Mouse (Mus musculus): Measurements from ENCODE around the gene Chrm4. TPM values are rescaled to one million over a fixed set of nuclear protein-coding genes. Genes with fewer than 3 reads are reported as not detected.
A peak's percentile ranks its signal among the peaks of the same experiment; 100 is the strongest.

Chrm4 gene
- polyA plus RNA-seq (2015; fragmentation: Nextera tagmentation; extraction: Ambion mirVana): 0.23 and 0.33 TPM in 2 replicates

DNA sequence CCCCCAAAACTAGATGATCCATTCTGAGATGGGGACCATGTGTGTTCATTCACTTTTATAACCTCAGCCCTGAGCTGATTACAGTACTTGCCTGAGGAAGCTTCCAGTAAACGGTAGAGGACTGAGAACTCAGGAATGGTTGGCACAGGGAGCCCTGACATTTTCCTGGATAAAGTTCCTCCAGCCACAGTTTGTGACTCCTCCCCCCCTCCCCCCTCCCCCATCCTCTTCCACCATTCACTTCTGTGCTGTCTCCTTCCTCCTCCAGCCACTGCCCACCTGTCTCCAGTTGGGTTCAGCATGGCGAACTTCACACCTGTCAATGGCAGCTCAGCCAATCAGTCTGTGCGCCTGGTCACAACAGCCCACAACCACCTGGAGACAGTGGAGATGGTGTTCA lies at the start of gene Chrm4:
Gene Chrm4, plus strand, starts transcription at position 301 of the 400 bp plus-strand sequence.
- peaks cover 29% of the 10 kb centered on the region for H3K27me3 ChIP-seq (replicated peaks; ENCODE audit: control insufficient read depth, insufficient read depth, low read length)
- H3K4me2 ChIP-seq (ENCODE audit: low read depth, low read length): peak within 1 kb of the TSS; percentile 10
- H3K4me1 ChIP-seq (ENCODE audit: control insufficient read depth, insufficient read depth, low read length): peaks cover 38% of the 10 kb centered on the region
- no peak within 1 kb of the TSS; the same call in 1 of the 2 replicates for H3K4me3 ChIP-seq (ENCODE audit: low read length)
- WGBS: 85% methylated on average over 3 of the region's 3 CpGs
- no peak within 1 kb of the TSS for H3K27ac ChIP-seq (ENCODE audit: low read length)
- H3K36me3 ChIP-seq (ENCODE audit: control insufficient read depth, insufficient read depth, low read length): no peaks in the 10 kb centered on the region
- ATAC-seq: no peak
- no peak within 1 kb of the TSS for H3K9ac ChIP-seq (ENCODE audit: low read depth, low read length)
- H3K9me3 ChIP-seq (ENCODE audit: control insufficient read depth, low read length): no peaks in the 10 kb centered on the region

DNA sequence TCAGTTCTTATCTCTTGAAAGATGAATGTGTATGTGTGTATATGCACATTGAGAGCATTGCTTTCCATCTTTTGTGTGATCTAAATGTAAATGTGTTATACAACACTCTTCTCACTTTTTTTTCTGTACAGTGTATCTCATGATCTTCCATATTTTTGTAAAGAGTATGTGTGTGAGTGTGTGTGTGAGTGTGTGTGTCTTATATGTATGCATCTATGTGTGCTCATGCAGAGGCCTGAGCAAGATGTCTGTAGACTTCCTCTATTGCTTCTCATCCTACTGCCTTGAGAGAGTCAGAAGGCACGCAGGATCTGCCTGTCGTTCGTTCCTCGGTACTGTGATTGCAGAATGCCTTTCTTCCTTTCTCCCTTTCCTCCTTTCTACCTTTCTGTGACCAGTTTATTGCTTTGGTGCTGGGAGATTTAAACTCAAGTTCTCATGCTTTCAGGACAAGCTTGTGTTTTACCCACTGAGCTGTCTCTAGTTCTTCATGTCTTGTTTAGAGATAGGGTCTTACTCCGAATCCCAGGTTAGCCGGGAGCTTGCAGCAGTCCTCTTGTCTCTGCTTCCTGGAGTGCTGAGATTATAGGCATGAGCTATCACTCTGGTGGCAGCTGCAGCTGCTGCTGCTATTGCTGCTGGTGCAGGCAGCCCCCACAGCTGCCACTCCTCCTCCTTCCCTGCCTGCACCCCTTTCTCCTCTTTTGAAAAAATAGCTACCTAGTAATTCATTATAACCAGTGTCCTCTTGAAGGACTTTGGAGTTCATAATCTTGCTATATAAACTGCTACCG lies 48.5 kb upstream of the Chrm4 start:
- H3K4me2 ChIP-seq (ENCODE audit: low read depth, low read length): no peak overlapping the region
- WGBS: 58% methylated on average over 7 of the region's 7 CpGs
- no peak overlapping the region for H3K4me3 ChIP-seq (ENCODE audit: low read length)
- no peaks in the 10 kb centered on the region for H3K27me3 ChIP-seq (replicated peaks; ENCODE audit: control insufficient read depth, insufficient read depth, low read length)
- H3K4me1 ChIP-seq (ENCODE audit: control insufficient read depth, insufficient read depth, low read length): 0 out of 2 replicates have a peak, but pooled peaks cover 5% of the 10 kb centered on the region
- no peak for ATAC-seq
- H3K27ac ChIP-seq (ENCODE audit: low read length): no peak overlapping the region
- H3K9ac ChIP-seq (ENCODE audit: low read depth, low read length): no peak overlapping the region
- H3K36me3 ChIP-seq (ENCODE audit: control insufficient read depth, insufficient read depth, low read length): no peaks in the 10 kb centered on the region
- no peaks in the 10 kb centered on the region for H3K9me3 ChIP-seq (ENCODE audit: control insufficient read depth, low read length)

DNA sequence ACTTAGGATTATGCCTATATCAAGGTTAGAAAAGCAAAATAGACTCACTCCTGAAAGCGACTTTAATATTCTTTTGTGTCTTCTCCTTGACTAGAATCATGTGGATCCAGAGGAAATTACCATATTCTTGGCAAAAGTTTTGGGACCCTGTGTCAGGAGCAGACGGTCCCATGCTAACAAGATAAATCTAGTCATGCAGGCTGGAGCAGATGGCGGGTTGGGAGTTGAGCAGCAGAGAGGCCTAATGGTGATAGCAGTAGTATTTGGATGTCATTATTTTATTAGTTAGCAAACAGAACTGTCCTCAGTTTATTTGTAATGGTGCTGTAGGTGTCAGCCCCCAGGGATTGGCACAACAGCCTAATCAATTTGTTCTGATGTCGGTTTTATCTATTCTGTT lies 43.1 kb upstream of the Chrm4 start:
- Histone ChIP-seq H3K27me3 (replicated peaks; ENCODE audit: control insufficient read depth, insufficient read depth, low read length) (no peaks in the 10 kb centered on the region), H3K27ac (ENCODE audit: low read length) (no peak overlapping the region), H3K9ac (ENCODE audit: low read depth, low read length) (no peak overlapping the region), H3K9me3 (ENCODE audit: control insufficient read depth, low read length) (no peaks in the 10 kb centered on the region), H3K4me2 (ENCODE audit: low read depth, low read length) (no peak overlapping the region), H3K4me1 (ENCODE audit: control insufficient read depth, insufficient read depth, low read length) (no peaks in the 10 kb centered on the region), H3K4me3 (ENCODE audit: low read length) (no peak overlapping the region), H3K36me3 (ENCODE audit: control insufficient read depth, insufficient read depth, low read length) (no peaks in the 10 kb centered on the region)
- WGBS: 68% methylated on average over 4 of the region's 4 CpGs
- no peak for ATAC-seq

DNA sequence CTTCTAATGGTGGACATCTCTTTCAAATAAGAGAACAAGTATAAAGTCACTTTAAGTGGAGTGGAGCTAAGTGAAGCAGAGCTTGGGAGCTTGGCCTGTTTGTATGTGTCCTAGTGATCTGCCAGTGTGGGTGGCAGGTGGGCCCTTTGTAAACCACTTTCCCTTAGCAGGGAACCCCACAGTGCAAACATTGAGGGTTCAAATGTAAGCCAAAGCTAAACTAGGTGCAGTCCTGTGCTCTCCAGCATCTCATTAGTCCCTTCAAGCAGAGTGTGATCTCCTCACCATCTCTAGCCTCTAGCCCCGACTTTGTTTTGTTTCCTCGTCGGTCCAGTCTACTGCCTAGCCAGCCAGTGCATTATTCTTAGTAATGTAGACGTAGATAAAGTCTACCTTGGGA lies 42.4 kb upstream of the Chrm4 start:
- H3K9me3 ChIP-seq (ENCODE audit: control insufficient read depth, low read length): no peaks in the 10 kb centered on the region
- no peak overlapping the region for H3K4me3 ChIP-seq (ENCODE audit: low read length)
- no peaks in the 10 kb centered on the region for H3K36me3 ChIP-seq (ENCODE audit: control insufficient read depth, insufficient read depth, low read length)
- no peaks in the 10 kb centered on the region for H3K4me1 ChIP-seq (ENCODE audit: control insufficient read depth, insufficient read depth, low read length)
- H3K9ac ChIP-seq (ENCODE audit: low read depth, low read length): no peak overlapping the region
- H3K27ac ChIP-seq (ENCODE audit: low read length): no peak overlapping the region
- no peak overlapping the region for H3K4me2 ChIP-seq (ENCODE audit: low read depth, low read length)
- no peaks in the 10 kb centered on the region for H3K27me3 ChIP-seq (replicated peaks; ENCODE audit: control insufficient read depth, insufficient read depth, low read length)
- no peak for ATAC-seq
- WGBS: 76% methylated on average over 4 of the region's 4 CpGs

DNA sequence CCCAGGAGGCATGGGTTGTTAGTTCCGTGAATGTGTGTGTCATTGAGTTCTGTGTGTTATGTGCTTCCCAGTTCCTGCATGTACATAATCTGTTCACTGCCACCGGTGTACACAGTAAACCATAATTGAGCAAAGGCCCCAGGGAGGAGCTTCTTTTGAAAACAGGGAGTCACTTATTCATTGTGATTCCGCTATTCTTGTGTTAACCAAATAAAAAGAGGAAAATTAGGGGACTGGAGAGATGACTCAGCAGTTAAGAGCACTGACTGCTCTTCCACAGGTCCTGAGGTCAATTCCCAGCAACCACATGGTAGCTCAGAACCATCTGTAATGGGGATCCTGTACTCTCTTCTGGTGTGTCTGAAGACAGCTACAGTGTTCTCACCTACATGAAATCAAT lies 32.3 kb upstream of the Chrm4 start:
- ATAC-seq: no peak

DNA sequence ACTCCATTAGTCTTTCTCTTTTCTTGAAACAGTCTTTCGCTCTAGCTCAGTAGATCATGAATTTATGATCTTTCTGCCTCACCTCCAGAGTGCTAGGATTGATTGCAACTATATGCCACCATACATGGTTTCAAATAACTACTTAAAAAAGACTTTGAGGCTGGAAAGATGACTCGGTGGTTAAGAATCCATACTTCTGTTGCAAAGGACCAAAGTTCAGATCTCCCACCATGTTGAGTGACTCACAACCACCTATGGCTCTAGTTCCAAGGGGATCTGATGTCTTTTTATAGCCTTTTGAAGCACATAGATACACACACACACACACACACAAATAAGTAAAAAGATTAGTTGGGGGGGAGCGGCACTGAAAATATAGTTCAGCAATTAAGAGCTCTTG lies 31.6 kb upstream of the Chrm4 start:
- H3K36me3 ChIP-seq (ENCODE audit: control insufficient read depth, insufficient read depth, low read length): 0 out of 2 replicates have a peak, but pooled peaks cover 2% of the 10 kb centered on the region
- H3K9ac ChIP-seq (ENCODE audit: low read depth, low read length): no peak overlapping the region
- no peaks in the 10 kb centered on the region for H3K27me3 ChIP-seq (replicated peaks; ENCODE audit: control insufficient read depth, insufficient read depth, low read length)
- no peaks in the 10 kb centered on the region; the same call in 1 of the 2 replicates for H3K4me1 ChIP-seq (ENCODE audit: control insufficient read depth, insufficient read depth, low read length)
- no peak for ATAC-seq
- H3K27ac ChIP-seq (ENCODE audit: low read length): no peak overlapping the region
- H3K4me2 ChIP-seq (ENCODE audit: low read depth, low read length): no peak overlapping the region
- no peaks in the 10 kb centered on the region for H3K9me3 ChIP-seq (ENCODE audit: control insufficient read depth, low read length)
- no peak overlapping the region for H3K4me3 ChIP-seq (ENCODE audit: low read length)
- 80% methylated on average over 3 of the region's 3 CpGs for WGBS

More for the DNA sequence above, 32.3 kb upstream of the Chrm4 start:
- no peaks in the 10 kb centered on the region for H3K27me3 ChIP-seq (replicated peaks; ENCODE audit: control insufficient read depth, insufficient read depth, low read length)
- no peak overlapping the region for H3K27ac ChIP-seq (ENCODE audit: low read length)
- no peak overlapping the region for H3K4me3 ChIP-seq (ENCODE audit: low read length)
- WGBS: 89% methylated on average over 3 of the region's 3 CpGs
- no peak overlapping the region for H3K4me2 ChIP-seq (ENCODE audit: low read depth, low read length)
- 0 out of 2 replicates have a peak, but pooled peaks cover 2% of the 10 kb centered on the region for H3K36me3 ChIP-seq (ENCODE audit: control insufficient read depth, insufficient read depth, low read length)
- no peaks in the 10 kb centered on the region; the same call in 1 of the 2 replicates for H3K4me1 ChIP-seq (ENCODE audit: control insufficient read depth, insufficient read depth, low read length)
- H3K9ac ChIP-seq (ENCODE audit: low read depth, low read length): no peak overlapping the region
- no peaks in the 10 kb centered on the region for H3K9me3 ChIP-seq (ENCODE audit: control insufficient read depth, low read length)

DNA sequence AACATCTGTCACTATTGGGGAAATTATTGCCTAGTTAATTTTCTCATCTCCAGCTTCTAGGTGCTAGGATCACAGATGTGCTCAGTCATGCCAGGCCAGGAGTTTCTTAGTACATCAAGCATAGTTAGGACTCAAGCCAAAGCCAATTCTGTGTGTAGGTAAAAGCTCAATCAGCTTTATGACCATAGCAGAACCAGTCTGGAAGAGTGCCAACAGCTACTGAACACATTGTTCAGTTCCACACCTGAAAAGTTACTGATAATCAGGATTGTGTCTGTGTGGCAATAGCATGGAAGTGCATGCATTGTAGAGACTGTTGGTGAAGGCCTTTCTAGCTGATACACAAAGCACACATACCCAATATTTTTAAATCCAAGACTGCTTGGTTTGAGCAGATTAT lies 29.1 kb upstream of the Chrm4 start:
- ATAC-seq: peak; percentile 78
- no peaks in the 10 kb centered on the region for H3K27me3 ChIP-seq (replicated peaks; ENCODE audit: control insufficient read depth, insufficient read depth, low read length)
- peaks cover 4% of the 10 kb centered on the region for H3K4me1 ChIP-seq (ENCODE audit: control insufficient read depth, insufficient read depth, low read length)
- no peak overlapping the region for H3K4me3 ChIP-seq (ENCODE audit: low read length)
- H3K27ac ChIP-seq (ENCODE audit: low read length): no peak overlapping the region
- H3K9ac ChIP-seq (ENCODE audit: low read depth, low read length): no peak overlapping the region
- H3K36me3 ChIP-seq (ENCODE audit: control insufficient read depth, insufficient read depth, low read length): no peaks in the 10 kb centered on the region
- H3K9me3 ChIP-seq (ENCODE audit: control insufficient read depth, low read length): no peaks in the 10 kb centered on the region
- no peak overlapping the region for H3K4me2 ChIP-seq (ENCODE audit: low read depth, low read length)

DNA sequence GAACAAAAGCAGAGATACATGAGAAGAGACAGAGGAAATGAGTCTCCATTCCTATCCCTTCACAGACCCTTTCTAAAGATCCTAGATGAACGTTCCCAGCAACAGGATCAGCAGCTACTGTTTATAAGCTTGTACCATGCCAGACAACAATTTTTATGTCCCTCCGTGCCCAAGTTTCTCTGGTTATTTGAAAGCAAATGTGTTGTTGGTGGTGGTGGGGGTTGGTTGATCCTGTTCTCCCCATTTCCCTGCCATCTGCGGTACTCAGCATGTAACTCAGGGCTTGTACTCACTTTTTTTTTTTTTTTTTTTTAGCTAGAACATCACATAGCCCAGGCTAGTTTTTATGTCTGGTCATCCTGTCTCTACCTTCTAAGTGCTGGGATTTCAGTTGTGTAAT lies 27.9 kb upstream of the Chrm4 start:
- H3K9ac ChIP-seq (ENCODE audit: low read depth, low read length): no peak overlapping the region
- 87% methylated on average over 3 of the region's 3 CpGs for WGBS
- ATAC-seq: no peak
- no peaks in the 10 kb centered on the region for H3K27me3 ChIP-seq (replicated peaks; ENCODE audit: control insufficient read depth, insufficient read depth, low read length)
- H3K4me3 ChIP-seq (ENCODE audit: low read length): no peak overlapping the region
- H3K4me1 ChIP-seq (ENCODE audit: control insufficient read depth, insufficient read depth, low read length): peaks cover 4% of the 10 kb centered on the region
- no peaks in the 10 kb centered on the region for H3K9me3 ChIP-seq (ENCODE audit: control insufficient read depth, low read length)
- H3K4me2 ChIP-seq (ENCODE audit: low read depth, low read length): no peak overlapping the region
- H3K27ac ChIP-seq (ENCODE audit: low read length): no peak overlapping the region
- no peaks in the 10 kb centered on the region for H3K36me3 ChIP-seq (ENCODE audit: control insufficient read depth, insufficient read depth, low read length)

DNA sequence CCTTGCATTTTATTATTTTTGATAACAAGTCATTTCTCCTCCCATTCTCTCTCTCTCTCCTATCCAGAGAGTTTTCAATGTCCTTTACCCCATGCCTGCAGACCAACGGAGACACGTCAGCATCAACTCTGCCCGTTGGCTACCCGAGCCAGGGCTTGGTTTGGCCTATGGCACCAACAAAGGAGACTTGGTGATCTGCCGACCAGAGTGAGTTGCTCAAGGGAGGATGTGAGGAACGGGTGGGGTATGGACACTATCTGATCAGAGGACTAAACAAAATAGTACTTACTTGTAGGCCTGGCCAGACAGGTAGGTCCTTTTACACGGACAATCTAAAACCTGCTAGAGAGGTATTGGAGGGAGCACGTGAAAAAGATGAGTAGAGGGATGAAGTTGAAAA lies 26.6 kb upstream of the Chrm4 start:
- Histone ChIP-seq H3K36me3 (ENCODE audit: control insufficient read depth, insufficient read depth, low read length) (no peaks in the 10 kb centered on the region), H3K27me3 (replicated peaks; ENCODE audit: control insufficient read depth, insufficient read depth, low read length) (no peaks in the 10 kb centered on the region), H3K9me3 (ENCODE audit: control insufficient read depth, low read length) (no peaks in the 10 kb centered on the region), H3K27ac (ENCODE audit: low read length) (no peak overlapping the region), H3K4me1 (ENCODE audit: control insufficient read depth, insufficient read depth, low read length) (peaks cover 4% of the 10 kb centered on the region), H3K9ac (ENCODE audit: low read depth, low read length) (no peak overlapping the region), H3K4me2 (ENCODE audit: low read depth, low read length) (no peak overlapping the region), H3K4me3 (ENCODE audit: low read length) (no peak overlapping the region)
- 93% methylated on average over 8 of the region's 8 CpGs for WGBS
- ATAC-seq: no peak

Measured in intestine, embryonic 16.5 days (tissue).